In the genomic region with DNA sequence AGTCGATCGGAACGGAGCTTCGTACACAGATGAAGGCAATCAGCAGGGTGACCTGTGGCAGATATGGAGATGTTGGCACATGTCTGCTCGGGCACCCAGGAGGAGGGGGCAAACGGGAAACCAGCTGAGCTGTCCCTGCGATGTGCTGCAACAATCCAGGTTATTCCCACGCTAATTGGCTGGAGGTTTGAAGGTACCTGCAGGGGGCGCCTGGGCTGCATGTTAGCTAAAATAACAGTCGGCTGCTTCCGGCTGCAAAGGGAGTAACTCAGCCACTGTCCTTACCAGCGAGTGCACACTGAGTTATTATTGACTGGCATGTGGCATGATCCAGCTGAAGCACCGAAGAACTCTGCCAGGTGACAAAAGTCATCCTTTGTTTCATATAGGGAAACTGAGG, we compare ENCODE assay signal across 9 mouse cellular contexts. TPM values are rescaled to one million over a fixed set of nuclear protein-coding genes. Genes with fewer than 3 reads are reported as not detected.
DNase-seq lines count a peak whose midpoint lies in the region; ATAC-seq and TF ChIP-seq lines count a peak whose summit lies in the region.
"Had no signal": no experiment of that assay in that cellular context is flagged by ENCODE, and none has a peak within 500 bp of the region (broad histone marks: within the 10 kb centered on the region; RNA-seq: fewer than 3 reads in every experiment).

No protein-coding gene starts in this region.

- no peak for ATAC-seq in forebrain, embryonic 15.5 days (replicated peaks)
- no peak for ATAC-seq in liver, embryonic 11.5 days (replicated peaks; ENCODE audit: low FRiP score)

- H3K36me3 ChIP-seq in forebrain, embryonic 10.5 days (replicated peaks) = peaks cover 65% of the 10 kb centered on the region
- no peaks in the 10 kb centered on the region for H3K36me3 ChIP-seq in forebrain, embryonic 15.5 days
- H3K36me3 ChIP-seq in liver, embryonic 11.5 days (ENCODE audit: control insufficient read depth, insufficient read depth, low read length) = peaks cover 5% of the 10 kb centered on the region; the same call in 1 of the 2 replicates

- peak; percentile 39 for DNase-seq in forebrain, embryonic 10.5 days (ENCODE audit: extremely low spot score, low spot score)
- DNase-seq in liver = peak; percentile 56
- no peak for DNase-seq in liver, embryonic 11.5 days (ENCODE audit: low spot score)
- peak; percentile 52 for DNase-seq in brain, embryonic 14.5 days (ENCODE audit: low read depth)
- DNase-seq in lung, postnatal 36 days = peak; percentile 62
- no peak for DNase-seq in natural killer cell, adult 2 months (ENCODE audit: low spot score in 2 of 2)
- DNase-seq in layer of hippocampus, adult 9-11 months = no peak

- no peak overlapping the region for H3K4me3 ChIP-seq in forebrain, embryonic 10.5 days
- no peak overlapping the region for H3K4me3 ChIP-seq in forebrain, embryonic 15.5 days
- H3K4me3 ChIP-seq in liver, embryonic 11.5 days (ENCODE audit: low read depth, low read length) = no peak overlapping the region
- H3K4me3 ChIP-seq: heart, embryonic 15.5 days had no signal

- TF ChIP-seq CTCF in brain, embryonic 14.5 days (IDR thresholded peaks at IDR 0.05; ENCODE audit: borderline replicate concordance, extremely low read depth, insufficient read depth, insufficient read length) = peak; percentile 60

- no peaks in the 10 kb centered on the region for H3K27me3 ChIP-seq in forebrain, embryonic 10.5 days (ENCODE audit: poor library complexity, severe bottlenecking)
- H3K27me3 ChIP-seq in forebrain, embryonic 15.5 days = no peaks in the 10 kb centered on the region
- H3K27me3 ChIP-seq in liver, embryonic 11.5 days (replicated peaks; ENCODE audit: control insufficient read depth, insufficient read depth, low read length) = no peaks in the 10 kb centered on the region
- H3K27me3 ChIP-seq: heart, embryonic 15.5 days had no signal

- H3K4me2 ChIP-seq in forebrain, embryonic 15.5 days (replicated peaks) = no peak overlapping the region
- no peak overlapping the region for H3K4me2 ChIP-seq in liver, embryonic 11.5 days
- H3K4me2 ChIP-seq: heart, embryonic 15.5 days had no signal

- peaks cover 24% of the 10 kb centered on the region for H3K4me1 ChIP-seq in forebrain, embryonic 10.5 days
- H3K4me1 ChIP-seq in forebrain, embryonic 15.5 days = peaks cover 16% of the 10 kb centered on the region
- no peaks in the 10 kb centered on the region; the same call in 1 of the 2 replicates for H3K4me1 ChIP-seq in liver, embryonic 11.5 days (replicated peaks; ENCODE audit: control insufficient read depth, insufficient read depth, low read length)

- no peaks in the 10 kb centered on the region for H3K9me3 ChIP-seq in forebrain, embryonic 10.5 days
- H3K9me3 ChIP-seq in forebrain, embryonic 15.5 days = no peaks in the 10 kb centered on the region
- H3K9me3 ChIP-seq in liver, embryonic 11.5 days (ENCODE audit: control insufficient read depth, low read length) = no peaks in the 10 kb centered on the region
- H3K9me3 ChIP-seq: heart, embryonic 15.5 days had no signal

- 64% methylated on average over 13 of the region's 13 CpGs for WGBS in forebrain, embryonic 10.5 days
- 57% methylated on average over 13 of the region's 13 CpGs for WGBS in forebrain, embryonic 15.5 days
- WGBS in liver, embryonic 11.5 days = 65% methylated on average over 13 of the region's 13 CpGs

- no peak overlapping the region for H3K27ac ChIP-seq in forebrain, embryonic 10.5 days
- H3K27ac ChIP-seq in forebrain, embryonic 15.5 days (replicated peaks) = no peak overlapping the region
- H3K27ac ChIP-seq in liver, embryonic 11.5 days (ENCODE audit: low read depth, low read length) = no peak overlapping the region
- H3K27ac ChIP-seq: heart, embryonic 15.5 days had no signal

- TF ChIP-seq POLR2A in brain, embryonic 14.5 days (IDR thresholded peaks at IDR 0.05; ENCODE audit: borderline replicate concordance, extremely low read depth, insufficient read depth, insufficient read length, poor library complexity, severe bottlenecking) = no peak

- no peak overlapping the region for H3K9ac ChIP-seq in forebrain, embryonic 15.5 days (replicated peaks)
- no peak overlapping the region for H3K9ac ChIP-seq in liver, embryonic 11.5 days (ENCODE audit: low read depth, low read length)
- H3K9ac ChIP-seq: heart, embryonic 15.5 days had no signal

RNA-seq across cellular contexts. Expression of gene Cmtm7, which starts 18.3 kb away (rescaled TPM):
- polyA plus RNA-seq in forebrain, embryonic 10.5 days (2016; fragmentation: Nextera tagmentation; extraction: Ambion mirVana) = 76.9 and 78.7 TPM in 2 replicates
- 15.2 and 18.1 TPM in 2 replicates for polyA plus RNA-seq in forebrain, embryonic 15.5 days (2015; fragmentation: Nextera tagmentation; extraction: Ambion mirVana)
- polyA plus RNA-seq in liver, embryonic 11.5 days (2014; fragmentation: Nextera tagmentation; extraction: Ambion mirVana) = 93.7 and 99.4 TPM in 2 replicates
- polyA plus RNA-seq in brain, embryonic 14.5 days (2012; rRNA removed) = 17.5 and 22.9 TPM in 2 replicates

RNA-seq across cellular contexts. Expression of gene Cmtm6, which starts 32.4 kb away (rescaled TPM):
- 29.1 and 29.9 TPM in 2 replicates for polyA plus RNA-seq in forebrain, embryonic 10.5 days (2016; fragmentation: Nextera tagmentation; extraction: Ambion mirVana)
- polyA plus RNA-seq in forebrain, embryonic 15.5 days (2015; fragmentation: Nextera tagmentation; extraction: Ambion mirVana) = 24.7 and 26.5 TPM in 2 replicates
- 36.6 and 40.6 TPM in 2 replicates for polyA plus RNA-seq in liver, embryonic 11.5 days (2014; fragmentation: Nextera tagmentation; extraction: Ambion mirVana)
- 14.0 and 14.2 TPM in 2 replicates for polyA plus RNA-seq in brain, embryonic 14.5 days (2012; rRNA removed)

Comparison
In these comparisons a context has a peak if more than half of its experiments do, and no peak if none do; other contexts are left out.
1. DNase-seq: peak in forebrain, embryonic 10.5 days (single experiment), liver (single experiment), brain, embryonic 14.5 days (single experiment) and lung, postnatal 36 days (single experiment); none in liver, embryonic 11.5 days (single experiment), natural killer cell, adult 2 months (0 of 2) and layer of hippocampus, adult 9-11 months (single experiment).